Mouse (Mus musculus): ENCODE results near the gene 3100002H09Rik. TPM values are rescaled to one million over a fixed set of nuclear protein-coding genes. Genes with fewer than 3 reads are reported as not detected.

Gene 3100002H09Rik
- polyA plus RNA-seq, 1 experiment from 2014 or later: 0.32 TPM

DNA sequence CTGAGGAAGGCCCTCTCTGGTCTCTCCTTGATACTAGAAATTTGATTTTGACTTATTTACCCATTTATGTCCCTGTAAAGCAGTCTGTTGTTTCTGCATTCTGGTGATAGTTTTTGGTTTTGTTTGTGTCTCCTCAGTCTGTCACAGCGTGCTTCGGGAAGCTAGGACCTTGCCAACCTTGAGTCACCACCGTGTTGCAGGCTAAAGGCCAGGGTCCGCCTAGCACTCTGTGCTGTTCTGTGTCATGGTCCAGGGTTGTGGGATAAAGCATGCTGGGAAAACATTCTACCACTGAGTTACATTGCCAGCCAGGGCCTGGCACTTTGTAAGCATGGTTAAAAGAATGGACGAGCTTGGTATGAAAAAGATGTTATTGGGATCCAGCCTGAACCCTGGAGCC, 12.0 kb upstream of the 3100002H09Rik start:
- H3K4me2 ChIP-seq (ENCODE audit: low read depth, low read length): no peak overlapping the region
- no peak overlapping the region for H3K27ac ChIP-seq (ENCODE audit: low read depth, low read length)
- no peak overlapping the region for H3K4me3 ChIP-seq (ENCODE audit: low read depth, low read length)
- no peak overlapping the region for H3K9ac ChIP-seq (replicated peaks; ENCODE audit: low read depth, low read length)
- H3K9me3 ChIP-seq (ENCODE audit: control insufficient read depth, low read length): no peaks in the 10 kb centered on the region
- no peak for ATAC-seq (ENCODE audit: low read depth)
- H3K27me3 ChIP-seq (ENCODE audit: control insufficient read depth, insufficient read depth, low read length): peaks cover 5% of the 10 kb centered on the region; the same call in 1 of the 2 replicates
- 93% methylated on average over 5 of the region's 5 CpGs for WGBS
- H3K36me3 ChIP-seq (ENCODE audit: control insufficient read depth, insufficient read depth, low read length): no peaks in the 10 kb centered on the region
- H3K4me1 ChIP-seq (ENCODE audit: control insufficient read depth, insufficient read depth, low read length): peaks cover 6% of the 10 kb centered on the region; the same call in 1 of the 2 replicates

DNA sequence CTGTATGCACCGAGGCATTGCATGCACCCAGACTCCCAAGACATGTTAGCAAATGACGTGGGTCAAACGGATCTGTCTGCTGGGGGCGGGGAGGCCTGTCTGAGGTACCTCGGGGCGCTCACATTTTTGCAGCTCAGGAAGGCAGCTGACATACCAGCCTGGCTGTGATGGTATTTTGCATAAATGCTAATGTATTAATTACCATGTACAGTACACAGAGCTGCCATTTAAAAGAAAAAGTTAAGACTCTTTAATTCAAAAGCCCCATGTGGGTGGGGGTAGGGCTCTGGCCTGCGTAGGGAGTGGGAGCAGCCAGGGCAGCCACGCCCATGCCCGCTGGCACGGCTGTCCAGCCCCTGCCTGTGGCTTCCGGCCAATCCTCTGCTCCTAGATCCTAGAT, 10.8 kb upstream of the 3100002H09Rik start:
- H3K4me3 ChIP-seq (ENCODE audit: low read depth, low read length): no peak overlapping the region
- H3K4me2 ChIP-seq (ENCODE audit: low read depth, low read length): no peak overlapping the region
- no peak overlapping the region for H3K9ac ChIP-seq (replicated peaks; ENCODE audit: low read depth, low read length)
- H3K27ac ChIP-seq (ENCODE audit: low read depth, low read length): no peak overlapping the region
- ATAC-seq (ENCODE audit: low read depth): no peak
- no peaks in the 10 kb centered on the region for H3K36me3 ChIP-seq (ENCODE audit: control insufficient read depth, insufficient read depth, low read length)
- H3K27me3 ChIP-seq (ENCODE audit: control insufficient read depth, insufficient read depth, low read length): peaks cover 5% of the 10 kb centered on the region; the same call in 1 of the 2 replicates
- H3K9me3 ChIP-seq (ENCODE audit: control insufficient read depth, low read length): no peaks in the 10 kb centered on the region
- H3K4me1 ChIP-seq (ENCODE audit: control insufficient read depth, insufficient read depth, low read length): peaks cover 7% of the 10 kb centered on the region
- 61% methylated on average over 11 of the region's 11 CpGs for WGBS

DNA sequence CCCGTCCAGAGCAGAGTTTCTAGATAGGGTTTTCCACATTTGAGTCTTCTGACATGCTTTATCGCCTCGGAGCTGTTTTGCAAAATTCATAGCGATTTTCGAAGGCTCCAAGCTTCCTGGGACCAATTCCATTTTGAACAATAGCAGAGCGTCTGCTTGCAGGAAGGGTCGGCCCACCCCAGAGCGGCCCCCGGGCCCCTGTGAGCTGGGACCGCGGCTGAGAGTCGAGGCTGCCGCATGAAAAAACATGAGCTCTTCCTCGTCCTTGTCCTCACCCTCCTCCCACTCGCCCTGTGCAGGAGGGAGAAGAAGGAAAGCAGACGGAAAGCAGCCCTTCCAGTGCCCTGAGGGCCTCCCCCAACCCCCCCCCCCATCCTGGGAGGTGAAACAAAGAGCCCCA, 8.0 kb upstream of the 3100002H09Rik start:
- 7% methylated on average over 16 of the region's 16 CpGs for WGBS
- no peak overlapping the region for H3K4me3 ChIP-seq (ENCODE audit: low read depth, low read length)
- H3K36me3 ChIP-seq (ENCODE audit: control insufficient read depth, insufficient read depth, low read length): no peaks in the 10 kb centered on the region
- ATAC-seq (ENCODE audit: low read depth): no peak
- H3K9me3 ChIP-seq (ENCODE audit: control insufficient read depth, low read length): no peaks in the 10 kb centered on the region
- no peak overlapping the region for H3K27ac ChIP-seq (ENCODE audit: low read depth, low read length)
- H3K27me3 ChIP-seq (ENCODE audit: control insufficient read depth, insufficient read depth, low read length): 0 out of 2 replicates have a peak, but pooled peaks cover 2% of the 10 kb centered on the region
- H3K9ac ChIP-seq (replicated peaks; ENCODE audit: low read depth, low read length): no peak overlapping the region
- H3K4me2 ChIP-seq (ENCODE audit: low read depth, low read length): no peak overlapping the region
- peaks cover 22% of the 10 kb centered on the region for H3K4me1 ChIP-seq (ENCODE audit: control insufficient read depth, insufficient read depth, low read length)

DNA sequence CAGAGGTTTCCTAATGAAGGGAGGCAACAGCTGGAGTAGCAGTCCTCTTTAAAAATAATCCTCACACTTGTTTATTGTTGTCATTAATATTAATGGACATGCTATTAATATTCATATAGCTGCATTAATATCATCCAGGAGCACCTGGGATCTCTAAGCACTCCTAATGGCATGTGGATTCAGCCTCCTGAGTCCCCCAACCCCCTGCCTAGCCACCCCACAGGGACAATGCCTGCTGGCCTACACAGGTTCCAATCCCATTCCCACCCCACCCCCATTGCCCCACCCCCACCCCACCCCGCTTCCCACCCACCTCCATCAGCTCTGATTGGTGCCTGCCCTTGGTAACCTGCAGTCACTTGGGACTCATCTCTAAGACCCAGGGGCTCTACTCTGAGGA, 6.0 kb upstream of the 3100002H09Rik start:
- H3K4me3 ChIP-seq (ENCODE audit: low read depth, low read length): no peak overlapping the region
- H3K4me2 ChIP-seq (ENCODE audit: low read depth, low read length): no peak overlapping the region
- H3K36me3 ChIP-seq (ENCODE audit: control insufficient read depth, insufficient read depth, low read length): no peaks in the 10 kb centered on the region
- no peak for ATAC-seq (ENCODE audit: low read depth)
- 43% methylated on average over 1 of the region's 1 CpGs for WGBS
- no peaks in the 10 kb centered on the region; the same call in 1 of the 2 replicates for H3K27me3 ChIP-seq (ENCODE audit: control insufficient read depth, insufficient read depth, low read length)
- no peak overlapping the region for H3K27ac ChIP-seq (ENCODE audit: low read depth, low read length)
- H3K4me1 ChIP-seq (ENCODE audit: control insufficient read depth, insufficient read depth, low read length): peaks cover 25% of the 10 kb centered on the region
- H3K9ac ChIP-seq (replicated peaks; ENCODE audit: low read depth, low read length): no peak overlapping the region
- no peaks in the 10 kb centered on the region for H3K9me3 ChIP-seq (ENCODE audit: control insufficient read depth, low read length)

DNA sequence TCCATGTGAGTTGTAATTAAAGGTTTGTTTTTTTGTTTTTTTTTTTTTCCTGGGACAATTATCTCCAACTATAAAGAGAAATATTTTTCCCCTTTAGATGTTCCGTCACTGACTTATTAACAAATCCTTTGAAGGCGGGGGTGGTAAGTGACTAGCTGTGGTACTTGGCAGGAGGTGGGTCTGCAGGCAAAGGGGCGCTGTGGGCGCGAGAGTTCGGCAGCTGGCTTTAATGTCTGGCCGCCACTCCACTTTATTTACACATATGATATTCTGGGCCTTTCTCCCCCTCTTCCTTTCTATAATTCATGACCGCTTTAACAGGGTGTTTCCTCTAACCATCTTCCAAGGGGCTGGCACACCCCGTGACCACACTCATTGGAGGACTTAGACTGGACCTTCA, 5.4 kb upstream of the 3100002H09Rik start:
- Histone ChIP-seq H3K36me3 (ENCODE audit: control insufficient read depth, insufficient read depth, low read length) (no peaks in the 10 kb centered on the region), H3K4me3 (ENCODE audit: low read depth, low read length) (no peak overlapping the region), H3K4me1 (ENCODE audit: control insufficient read depth, insufficient read depth, low read length) (peaks cover 25% of the 10 kb centered on the region), H3K4me2 (ENCODE audit: low read depth, low read length) (no peak overlapping the region), H3K9me3 (ENCODE audit: control insufficient read depth, low read length) (no peaks in the 10 kb centered on the region), H3K9ac (replicated peaks; ENCODE audit: low read depth, low read length) (no peak overlapping the region), H3K27ac (ENCODE audit: low read depth, low read length) (no peak overlapping the region), H3K27me3 (ENCODE audit: control insufficient read depth, insufficient read depth, low read length) (no peaks in the 10 kb centered on the region; the same call in 1 of the 2 replicates)
- 23% methylated on average over 9 of the region's 9 CpGs for WGBS
- no peak for ATAC-seq (ENCODE audit: low read depth)

DNA sequence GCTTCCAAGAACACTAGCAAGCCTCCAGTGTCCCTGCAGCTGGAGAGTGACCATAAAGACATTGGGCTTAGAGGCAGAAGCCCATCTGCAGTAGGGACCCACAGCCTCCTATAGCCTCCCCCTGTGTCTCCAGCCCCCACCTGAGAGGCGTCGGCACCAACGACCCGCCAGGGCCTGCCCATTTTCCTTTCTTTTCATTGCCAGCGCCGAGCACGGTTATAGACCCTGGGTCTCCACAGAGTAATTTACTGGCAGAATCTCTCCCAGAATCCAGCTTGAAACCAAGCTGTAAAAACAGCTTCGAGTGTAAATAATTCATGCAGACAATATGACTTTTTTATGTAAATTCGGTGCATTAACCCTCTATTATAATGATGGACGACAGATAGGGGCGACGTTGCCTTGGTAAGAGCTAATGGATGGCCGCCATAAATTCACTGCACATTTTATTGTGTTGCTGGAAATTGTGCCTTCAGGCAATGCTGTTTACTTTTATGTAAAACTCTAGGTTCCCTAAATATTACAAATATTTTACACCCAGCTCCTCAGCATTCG, 4.9 kb upstream of the 3100002H09Rik start:
- WGBS: 11% methylated on average over 14 of the region's 14 CpGs

DNA sequence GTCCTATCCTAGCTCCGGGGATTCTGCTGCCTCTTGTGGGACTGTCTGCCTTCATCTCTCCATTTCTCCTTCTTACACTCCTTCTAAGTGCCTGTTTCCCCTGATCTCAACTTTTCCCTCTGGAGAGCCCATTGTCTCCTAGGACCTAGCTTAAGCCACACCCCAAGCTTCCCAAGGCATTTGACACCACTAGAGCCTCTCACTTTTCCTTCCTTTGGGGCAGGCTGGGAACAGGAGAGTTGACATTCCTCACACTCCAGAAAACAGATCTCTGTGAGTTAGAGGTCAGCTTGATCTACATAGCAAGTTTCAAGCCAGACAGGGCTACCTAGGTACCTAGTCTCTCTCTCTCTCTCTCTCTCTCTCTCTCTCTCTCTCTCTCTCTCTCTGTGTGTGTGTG, 3.6 kb upstream of the 3100002H09Rik start:
- no peak overlapping the region for H3K9ac ChIP-seq (replicated peaks; ENCODE audit: low read depth, low read length)
- H3K4me2 ChIP-seq (ENCODE audit: low read depth, low read length): no peak overlapping the region
- H3K4me1 ChIP-seq (ENCODE audit: control insufficient read depth, insufficient read depth, low read length): peaks cover 25% of the 10 kb centered on the region
- no peak for ATAC-seq (ENCODE audit: low read depth)
- H3K4me3 ChIP-seq (ENCODE audit: low read depth, low read length): no peak overlapping the region
- 0% methylated on average over 1 of the region's 1 CpGs for WGBS
- no peaks in the 10 kb centered on the region for H3K36me3 ChIP-seq (ENCODE audit: control insufficient read depth, insufficient read depth, low read length)
- H3K27me3 ChIP-seq (ENCODE audit: control insufficient read depth, insufficient read depth, low read length): no peaks in the 10 kb centered on the region; the same call in 1 of the 2 replicates
- no peak overlapping the region for H3K27ac ChIP-seq (ENCODE audit: low read depth, low read length)
- H3K9me3 ChIP-seq (ENCODE audit: control insufficient read depth, low read length): no peaks in the 10 kb centered on the region

More for the DNA sequence above, 4.9 kb upstream of the 3100002H09Rik start:
- no peak overlapping the region for H3K4me2 ChIP-seq (ENCODE audit: low read depth, low read length)
- no peaks in the 10 kb centered on the region; the same call in 1 of the 2 replicates for H3K27me3 ChIP-seq (ENCODE audit: control insufficient read depth, insufficient read depth, low read length)
- peak overlapping the region; percentile 65; the same call in 1 of the 2 replicates for H3K27ac ChIP-seq (ENCODE audit: low read depth, low read length)
- H3K9me3 ChIP-seq (ENCODE audit: control insufficient read depth, low read length): no peaks in the 10 kb centered on the region
- peaks cover 25% of the 10 kb centered on the region for H3K4me1 ChIP-seq (ENCODE audit: control insufficient read depth, insufficient read depth, low read length)
- ATAC-seq (ENCODE audit: low read depth): peak; percentile 79; the same call in 1 of the 2 replicates
- H3K9ac ChIP-seq (replicated peaks; ENCODE audit: low read depth, low read length): no peak overlapping the region
- no peak overlapping the region for H3K4me3 ChIP-seq (ENCODE audit: low read depth, low read length)
- H3K36me3 ChIP-seq (ENCODE audit: control insufficient read depth, insufficient read depth, low read length): no peaks in the 10 kb centered on the region

DNA sequence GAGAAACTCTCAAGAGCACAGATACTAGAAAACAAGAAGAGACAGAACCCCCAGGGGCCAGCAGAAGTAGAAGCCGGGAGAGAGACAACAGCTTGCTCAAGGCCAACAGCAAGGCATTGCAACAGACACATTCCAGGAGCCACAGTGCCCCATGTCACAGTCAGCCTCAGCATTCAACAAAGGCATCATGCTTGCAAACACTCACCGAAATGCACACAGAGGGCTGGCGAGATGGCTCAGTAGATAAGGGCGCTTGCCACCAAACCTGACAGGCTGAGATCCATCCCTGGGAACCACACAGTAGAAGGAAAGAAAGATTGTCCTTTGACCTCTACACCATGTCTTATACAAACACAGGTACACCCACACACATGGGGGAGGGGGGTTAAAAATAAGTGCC, 1.2 kb upstream of the 3100002H09Rik start:
- Histone ChIP-seq H3K4me3 (ENCODE audit: low read depth, low read length) (no peak overlapping the region), H3K9ac (replicated peaks; ENCODE audit: low read depth, low read length) (no peak overlapping the region), H3K27me3 (ENCODE audit: control insufficient read depth, insufficient read depth, low read length) (no peaks in the 10 kb centered on the region; the same call in 1 of the 2 replicates), H3K36me3 (ENCODE audit: control insufficient read depth, insufficient read depth, low read length) (no peaks in the 10 kb centered on the region), H3K27ac (ENCODE audit: low read depth, low read length) (no peak overlapping the region), H3K4me1 (ENCODE audit: control insufficient read depth, insufficient read depth, low read length) (peaks cover 19% of the 10 kb centered on the region), H3K4me2 (ENCODE audit: low read depth, low read length) (no peak overlapping the region), H3K9me3 (ENCODE audit: control insufficient read depth, low read length) (no peaks in the 10 kb centered on the region)
- WGBS: 89% methylated on average over 4 of the region's 4 CpGs
- ATAC-seq (ENCODE audit: low read depth): no peak

DNA sequence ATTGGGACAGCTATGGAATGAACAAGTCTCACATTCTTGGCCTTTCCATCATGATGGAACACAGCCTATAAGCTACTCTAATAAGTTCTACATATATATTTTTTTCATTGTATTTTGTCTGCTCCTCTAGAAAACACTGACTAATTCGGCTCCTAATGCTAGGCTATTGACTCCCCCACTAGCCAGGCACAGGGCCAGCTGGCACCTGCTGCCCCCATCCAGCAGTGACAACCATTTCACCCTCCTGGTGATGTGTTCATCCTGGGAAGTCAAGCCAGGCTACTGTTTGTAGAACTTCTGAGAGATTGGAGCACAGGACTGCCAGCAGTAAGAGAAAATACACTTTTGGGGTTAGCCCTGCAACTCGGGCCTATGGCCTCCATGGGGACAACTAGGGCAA, 537 bp downstream of the 3100002H09Rik start:
- H3K27ac ChIP-seq (ENCODE audit: low read depth, low read length): no peak overlapping the region
- ATAC-seq (ENCODE audit: low read depth): no peak
- peaks cover 4% of the 10 kb centered on the region; the same call in 1 of the 2 replicates for H3K27me3 ChIP-seq (ENCODE audit: control insufficient read depth, insufficient read depth, low read length)
- peaks cover 7% of the 10 kb centered on the region; the same call in 1 of the 2 replicates for H3K4me1 ChIP-seq (ENCODE audit: control insufficient read depth, insufficient read depth, low read length)
- no peak overlapping the region for H3K4me3 ChIP-seq (ENCODE audit: low read depth, low read length)
- no peaks in the 10 kb centered on the region for H3K36me3 ChIP-seq (ENCODE audit: control insufficient read depth, insufficient read depth, low read length)
- 59% methylated on average over 2 of the region's 2 CpGs for WGBS
- H3K9me3 ChIP-seq (ENCODE audit: control insufficient read depth, low read length): no peaks in the 10 kb centered on the region
- H3K4me2 ChIP-seq (ENCODE audit: low read depth, low read length): no peak overlapping the region
- H3K9ac ChIP-seq (replicated peaks; ENCODE audit: low read depth, low read length): no peak overlapping the region

Data from neural tube, embryonic 14.5 days (tissue).